Mouse (Mus musculus): ENCODE results near the gene Optc.

GRCm38 (mm10) chr1:133921304-133921751 lies 13.5 kb upstream of the Optc start, which contains the start of gene Prelp:
- TF ChIP-seq CTCF (IDR thresholded peaks at IDR 0.05) (no peak), EP300 (IDR thresholded peaks at IDR 0.05) (no peak)

Measured in lung, postnatal 0 days (tissue).